Mouse (Mus musculus) A20 (cell line): ENCODE measurements around the gene Chst5.
"Not testable (repeated sequence)": the region's sequence is repeated elsewhere in the genome, so short reads cannot be mapped to it uniquely, and the experiment has no call there.

Experiments used
- DNase-seq: peaks from one replicate; pipeline ENCODE4 v3.0.0-alpha.2; 2011; ENCODE audit warnings: low read depth, low spot score

The Chst5 gene

GRCm38 (mm10) chr8:111875758-111876157 lies 34.5 kb downstream of the Chst5 start:
- DNase-seq = peak; percentile 76

GRCm38 (mm10) chr8:111871278-111871677 lies 39.0 kb downstream of the Chst5 start:
- DNase-seq = no peak

GRCm38 (mm10) chr8:111870379-111870778 lies 39.9 kb downstream of the Chst5 start:
- no peak for DNase-seq

- no peak for DNase-seq
These were observed 41.6 kb downstream of the Chst5 start for GRCm38 (mm10) chr8:111868664-111869063.

GRCm38 (mm10) chr8:111865857-111866256 lies 44.4 kb downstream of the Chst5 start:
- DNase-seq = no peak

GRCm38 (mm10) chr8:111865130-111865852 lies 45.0 kb downstream of the Chst5 start:
- no peak for DNase-seq

GRCm38 (mm10) chr8:111864648-111865047 lies 45.6 kb downstream of the Chst5 start:
- no peak for DNase-seq

GRCm38 (mm10) chr8:111863280-111863679 lies 47.0 kb downstream of the Chst5 start:
- DNase-seq = no peak

GRCm38 (mm10) chr8:111855977-111856376 lies 54.3 kb downstream of the Chst5 start:
- no peak for DNase-seq

- DNase-seq = peak; percentile 97
These were observed 56.3 kb downstream of the Chst5 start, which contains the start of gene Cfdp1 for GRCm38 (mm10) chr8:111853861-111854501. Cfdp1 (minus strand) TSS chr8:111854291.

- not testable (repeated sequence) for DNase-seq
These were observed 57.0 kb downstream of the Chst5 start for GRCm38 (mm10) chr8:111853219-111853618.

GRCm38 (mm10) chr8:111846746-111847145 lies 63.5 kb downstream of the Chst5 start:
- DNase-seq = no peak
